18 mouse cellular contexts compared by ENCODE assay signal in genomic region chr7:136945697-136946096, GRCm38 (mm10). TPM values are rescaled to one million over a fixed set of nuclear protein-coding genes. Genes with fewer than 3 reads are reported as not detected.
DNase-seq lines count a peak whose midpoint lies in the region; ATAC-seq and TF ChIP-seq lines count a peak whose summit lies in the region.
"Had no signal": no experiment of that assay in that cellular context is flagged by ENCODE, and none has a peak within 500 bp of the region (broad histone marks: within the 10 kb centered on the region; RNA-seq: fewer than 3 reads in every experiment).

No protein-coding gene starts in this region.

- peak; percentile 9 to 14 for DNase-seq in frontal cortex, postnatal 10 days (ENCODE audit: low spot score in 2 of 2)
- DNase-seq in lung, postnatal 0 days (ENCODE audit: low spot score) = peak; percentile 55
- DNase-seq in lung, postnatal 36 days = no peak
- peak; percentile 80 for DNase-seq in heart, embryonic 10.5 days (ENCODE audit: low spot score)
- DNase-seq in heart, postnatal 4 days = peak; percentile 20
- no peak for DNase-seq in spleen, postnatal 10 days (ENCODE audit: low spot score in 2 of 2)
- no peak for DNase-seq in gastrocnemius, postnatal 14 days
- DNase-seq: adrenal gland, postnatal 25 days; kidney, adult 9 months; liver, postnatal 0 days; thymus, postnatal 25 days had no signal

- H3K4me3 ChIP-seq in lung, postnatal 0 days (ENCODE audit: low read depth, low read length) = no peak overlapping the region
- H3K4me3 ChIP-seq in heart, embryonic 10.5 days = no peak overlapping the region
- H3K4me3 ChIP-seq: hindbrain, embryonic 10.5 days; limb, embryonic 13.5 days; megakaryocyte, embryonic 14.5 days; neural tube, embryonic 12.5 days had no signal

- no peak for TF ChIP-seq CTCF in lung, postnatal 0 days (IDR thresholded peaks at IDR 0.05)

- no peak overlapping the region for H3K4me2 ChIP-seq in lung, postnatal 0 days (replicated peaks; ENCODE audit: low read depth, low read length)
- H3K4me2 ChIP-seq: limb, embryonic 13.5 days; neural tube, embryonic 12.5 days had no signal

- TF ChIP-seq EP300 in lung, postnatal 0 days (IDR thresholded peaks at IDR 0.05) = no peak

- H3K9me3 ChIP-seq in lung, postnatal 0 days (ENCODE audit: low read length) = no peaks in the 10 kb centered on the region
- no peaks in the 10 kb centered on the region for H3K9me3 ChIP-seq in heart, embryonic 10.5 days
- H3K9me3 ChIP-seq: hindbrain, embryonic 10.5 days; limb, embryonic 13.5 days; neural tube, embryonic 12.5 days had no signal

- H3K4me1 ChIP-seq in lung, postnatal 0 days (ENCODE audit: insufficient read depth, low read depth, low read length) = no peaks in the 10 kb centered on the region
- H3K4me1 ChIP-seq in heart, embryonic 10.5 days = peaks cover 21% of the 10 kb centered on the region
- H3K4me1 ChIP-seq: megakaryocyte, embryonic 14.5 days had no signal

- no peaks in the 10 kb centered on the region for H3K27me3 ChIP-seq in lung, postnatal 0 days (replicated peaks; ENCODE audit: insufficient read depth, low read length)
- H3K27me3 ChIP-seq in heart, embryonic 10.5 days (ENCODE audit: insufficient read depth, poor library complexity, severe bottlenecking) = peaks cover 5% of the 10 kb centered on the region; the same call in 1 of the 2 replicates
- H3K27me3 ChIP-seq: limb, embryonic 13.5 days; megakaryocyte, embryonic 14.5 days; neural tube, embryonic 12.5 days had no signal

- no peak overlapping the region for H3K27ac ChIP-seq in lung, postnatal 0 days (ENCODE audit: low read length)
- peak overlapping the region; percentile 24; the same call in 1 of the 2 replicates for H3K27ac ChIP-seq in heart, embryonic 10.5 days
- H3K27ac ChIP-seq: hindbrain, embryonic 10.5 days; limb, embryonic 13.5 days; neural tube, embryonic 12.5 days; stomach, postnatal 0 days had no signal

- intact Hi-C loops in gastrocnemius, postnatal 14 days (cut with DNase I; ENCODE audit: low total_unique reads) = no loop called here

- H3K9ac ChIP-seq in lung, postnatal 0 days (replicated peaks; ENCODE audit: low read depth) = no peak overlapping the region
- H3K9ac ChIP-seq: limb, embryonic 13.5 days; liver, postnatal 0 days; neural tube, embryonic 12.5 days had no signal

- 18% methylated on average over 10 of the region's 10 CpGs for WGBS in lung, postnatal 0 days
- WGBS in heart, embryonic 10.5 days = 24% methylated on average over 10 of the region's 10 CpGs

- H3K36me3 ChIP-seq in lung, postnatal 0 days (ENCODE audit: insufficient read depth, low read length) = no peaks in the 10 kb centered on the region
- H3K36me3 ChIP-seq in heart, embryonic 10.5 days = no peaks in the 10 kb centered on the region
- H3K36me3 ChIP-seq: hindbrain, embryonic 10.5 days; limb, embryonic 13.5 days; neural tube, embryonic 12.5 days had no signal

- ATAC-seq in frontal cortex, adult (ENCODE audit: low TSS enrichment) = no peak
- ATAC-seq in lung, postnatal 0 days = peak; percentile 48
- ATAC-seq: activated CD4-positive, CD25-positive, alpha-beta regulatory T cell, adult 4 months; liver, postnatal 0 days had no signal

RNA-seq across cellular contexts. Expression of gene Mgmt, which starts 51.3 kb away (rescaled TPM):
- 1.7 and 1.8 TPM in 2 replicates for polyA plus RNA-seq in lung, postnatal 0 days (2015; fragmentation: Nextera tagmentation; extraction: Ambion mirVana)
- 5.7 and 6.1 TPM in 2 replicates for polyA plus RNA-seq in heart, embryonic 10.5 days (2016; fragmentation: Nextera tagmentation; extraction: Ambion mirVana)
- 1 to 10 TPM; 4.6 to 5.2 TPM for total RNA-seq in heart, postnatal 4 days (2021)
- 1 to 10 TPM; 1.4 to 1.5 TPM for total RNA-seq in gastrocnemius, postnatal 14 days (2021)

Comparison
In these comparisons a context has a peak if more than half of its experiments do, and no peak if none do; other contexts are left out.
1. DNase-seq: peak in frontal cortex, postnatal 10 days (2 of 2), lung, postnatal 0 days (single experiment), heart, embryonic 10.5 days (single experiment) and heart, postnatal 4 days (single experiment); none in lung, postnatal 36 days (single experiment), spleen, postnatal 10 days (0 of 2) and gastrocnemius, postnatal 14 days (single experiment).